Mouse (Mus musculus) cerebellum, adult 11 months (tissue): ENCODE measurements around the gene Nrxn1.

Source experiments
- DNase-seq: peaks from one replicate; pipeline ENCODE4 v3.0.0; 2022

The Nrxn1 gene

GRCm38 (mm10) chr17:90808256-90808655 is 284.6 kb downstream of the Nrxn1 start:
- no peak for DNase-seq

- DNase-seq, result no peak
These were observed 285.7 kb downstream of the Nrxn1 start for GRCm38 (mm10) chr17:90807199-90807598.

GRCm38 (mm10) chr17:90798689-90799088 is 294.2 kb downstream of the Nrxn1 start:
- no peak for DNase-seq

- no peak for DNase-seq
These were observed 295.1 kb downstream of the Nrxn1 start for GRCm38 (mm10) chr17:90797659-90798288.

- DNase-seq, result no peak
These were observed 295.9 kb downstream of the Nrxn1 start for GRCm38 (mm10) chr17:90796974-90797373.

- DNase-seq, result no peak
These were observed 304.3 kb downstream of the Nrxn1 start for GRCm38 (mm10) chr17:90788491-90789127.

GRCm38 (mm10) chr17:90788040-90788439 is 304.8 kb downstream of the Nrxn1 start:
- DNase-seq, result no peak

GRCm38 (mm10) chr17:90787121-90787788 is 305.6 kb downstream of the Nrxn1 start:
- no peak for DNase-seq

- no peak for DNase-seq
These were observed 312.4 kb downstream of the Nrxn1 start for GRCm38 (mm10) chr17:90780481-90780880.

GRCm38 (mm10) chr17:90775397-90775796 is 317.5 kb downstream of the Nrxn1 start:
- no peak for DNase-seq

GRCm38 (mm10) chr17:90773233-90773632 is 319.6 kb downstream of the Nrxn1 start:
- DNase-seq, result no peak

GRCm38 (mm10) chr17:90768216-90768615 is 324.7 kb downstream of the Nrxn1 start:
- no peak for DNase-seq

GRCm38 (mm10) chr17:90727124-90727523 is 365.7 kb downstream of the Nrxn1 start:
- no peak for DNase-seq

GRCm38 (mm10) chr17:90704773-90705172 is 388.1 kb downstream of the Nrxn1 start:
- DNase-seq, result no peak

GRCm38 (mm10) chr17:90702626-90703025 is 390.2 kb downstream of the Nrxn1 start:
- DNase-seq, result no peak

- DNase-seq, result no peak
These were observed 396.6 kb downstream of the Nrxn1 start for GRCm38 (mm10) chr17:90696071-90696800.

- no peak for DNase-seq
These were observed 397.7 kb downstream of the Nrxn1 start for GRCm38 (mm10) chr17:90695086-90695584.

- DNase-seq, result no peak
These were observed 408.7 kb downstream of the Nrxn1 start for GRCm38 (mm10) chr17:90684172-90684571.

GRCm38 (mm10) chr17:90681019-90681418 is 411.9 kb downstream of the Nrxn1 start:
- DNase-seq, result peak; percentile 35

GRCm38 (mm10) chr17:90676676-90677075 is 416.2 kb downstream of the Nrxn1 start:
- no peak for DNase-seq

- DNase-seq, result no peak
These were observed 430.6 kb downstream of the Nrxn1 start for GRCm38 (mm10) chr17:90662318-90662717.

- no peak for DNase-seq
These were observed 438.4 kb downstream of the Nrxn1 start for GRCm38 (mm10) chr17:90654506-90654905.

GRCm38 (mm10) chr17:90653347-90653746 is 439.5 kb downstream of the Nrxn1 start:
- peak; percentile 51 for DNase-seq
